Mouse (Mus musculus) monocyte, adult 5-6 weeks (primary cell): ENCODE results near the gene Pigf. TPM values are rescaled to one million over a fixed set of nuclear protein-coding genes. Genes with fewer than 3 reads are reported as not detected.
A peak's percentile ranks its signal among the peaks of the same experiment; 100 is the strongest.
"Not testable (repeated sequence)": the region's sequence is repeated elsewhere in the genome, so short reads cannot be mapped to it uniquely, and the experiment has no call there.

ENCODE experiments used
- ATAC-seq: fragments of 153-309, 156-312 bp; replicated peaks from 2 replicates; pipeline ENCODE4 v1.8.0; 2017; ENCODE audit warnings: mild to moderate bottlenecking; ENCODE audit not compliant: low TSS enrichment, insufficient number of reproducible peaks, severe bottlenecking, poor library complexity, low FRiP score
- total RNA-seq: library from RNA; stranded (forward); fragments of 200-1000, 200-491, 200-594 nt; gene quantifications from 3 replicates; pipeline ENCODE4 v1.2.3, GENCODE M21; 2017

Pigf gene
- 30.8 to 39.6 TPM (median 32.3 TPM) in 3 replicates for total RNA-seq

GRCm38 (mm10) chr17:87025269-87025949 lies at the start of gene Pigf, which contains the start of gene Cript:
Pigf (minus strand) TSS chr17:87025406.
Cript (plus strand) TSS chr17:87025550.
- ATAC-seq: peak; percentile 99

GRCm38 (mm10) chr17:87073470-87073869 lies 48.3 kb upstream of the Pigf start:
- no peak for ATAC-seq

- no peak for ATAC-seq
Measured at GRCm38 (mm10) chr17:87072766-87073440, 47.7 kb upstream of the Pigf start.

- ATAC-seq: not testable (repeated sequence)
Measured at GRCm38 (mm10) chr17:87072183-87072582, 47.0 kb upstream of the Pigf start.

GRCm38 (mm10) chr17:87068997-87069396 lies 43.8 kb upstream of the Pigf start:
- ATAC-seq: no peak

- ATAC-seq: peak; percentile 83
Measured at GRCm38 (mm10) chr17:87063969-87064368, 38.8 kb upstream of the Pigf start.

- ATAC-seq: no peak
Measured at GRCm38 (mm10) chr17:87063461-87063860, 38.3 kb upstream of the Pigf start.

- ATAC-seq: no peak
Measured at GRCm38 (mm10) chr17:87062639-87063038, 37.4 kb upstream of the Pigf start.

- ATAC-seq: no peak
Measured at GRCm38 (mm10) chr17:87057486-87058266, 32.5 kb upstream of the Pigf start.

GRCm38 (mm10) chr17:87056761-87057160 lies 31.6 kb upstream of the Pigf start:
- no peak for ATAC-seq

GRCm38 (mm10) chr17:87055663-87056062 lies 30.5 kb upstream of the Pigf start:
- no peak for ATAC-seq

- peak; percentile 42; the same call in 1 of the 2 replicates for ATAC-seq
Measured at GRCm38 (mm10) chr17:87055051-87055459, 29.8 kb upstream of the Pigf start.

GRCm38 (mm10) chr17:87053921-87054320 lies 28.7 kb upstream of the Pigf start:
- no peak for ATAC-seq

- no peak for ATAC-seq
Measured at GRCm38 (mm10) chr17:87052432-87052831, 27.2 kb upstream of the Pigf start.

GRCm38 (mm10) chr17:87051652-87052051 lies 26.4 kb upstream of the Pigf start:
- ATAC-seq: no peak

GRCm38 (mm10) chr17:87050469-87051175 lies 25.4 kb upstream of the Pigf start:
- ATAC-seq: no peak

GRCm38 (mm10) chr17:87049696-87050095 lies 24.5 kb upstream of the Pigf start:
- ATAC-seq: no peak

GRCm38 (mm10) chr17:87044796-87045195 lies 19.6 kb upstream of the Pigf start:
- ATAC-seq: no peak

GRCm38 (mm10) chr17:87044364-87044763 lies 19.2 kb upstream of the Pigf start:
- ATAC-seq: peak; percentile 96
